Mouse (Mus musculus) liver, postnatal 0 days (tissue): ENCODE measurements at regions not wholly inside any gene's neighbourhood (a gene's known extent, or its start where the extent isn't known, plus 50 kb on each side); places are given as distances from the start of the nearest gene placed in this dataset.

Source experiments
- ATAC-seq: fragments of 200-750 bp; cut with Nextera tagmentation; 2 replicates; pipeline ENCODE4 v1.8.0; 2017; ENCODE audit warnings: mild to moderate bottlenecking, moderate library complexity
- DNase-seq: peaks from one replicate; pipeline ENCODE4 v3.0.0-alpha.2; 2016
- H3K27ac ChIP-seq: fragments of 300-500 bp; sonication (generic); 2 replicates; pipeline ENCODE4 v1.5.1; 2014; ENCODE audit warnings: antibody characterized with exemption, moderate library complexity, mild to moderate bottlenecking, low read depth
- H3K27me3 ChIP-seq: fragments of 300-500 bp; sonication (generic); 2 replicates; pipeline ENCODE4 v1.6.1; 2014; ENCODE audit warnings: low read length, control low read depth, mixed read lengths; ENCODE audit not compliant: insufficient read depth
- H3K36me3 ChIP-seq: fragments of 300-500 bp; sonication (generic); replicated peaks from 2 replicates; pipeline ENCODE4 v1.6.1; 2014; ENCODE audit warnings: mild to moderate bottlenecking, control low read depth, low read length, moderate library complexity, mixed read lengths; ENCODE audit not compliant: insufficient read depth
- H3K4me1 ChIP-seq: fragments of 300-500 bp; sonication (generic); 2 replicates; pipeline ENCODE4 v1.6.1; 2014; ENCODE audit warnings: antibody characterized with exemption, mild to moderate bottlenecking, control low read depth; ENCODE audit not compliant: insufficient read depth
- H3K4me2 ChIP-seq: fragments of 300-500 bp; sonication (generic); 2 replicates; pipeline ENCODE4 v1.6.1; 2014; ENCODE audit warnings: low read depth, mild to moderate bottlenecking, low read length, moderate library complexity, mixed read lengths
- H3K4me3 ChIP-seq: fragments of 300-500 bp; sonication (generic); 2 replicates; pipeline ENCODE4 v1.5.1; 2014; ENCODE audit warnings: low read depth, low read length
- H3K9ac ChIP-seq: fragments of 300-500 bp; sonication (generic); replicated peaks from 2 replicates; pipeline ENCODE4 v1.6.1; 2014; ENCODE audit warnings: mild to moderate bottlenecking, moderate library complexity
- H3K9me3 ChIP-seq: fragments of 300-500 bp; sonication (generic); 2 replicates; pipeline ENCODE4 v1.6.1; 2016; ENCODE audit warnings: mild to moderate bottlenecking, control low read depth, low read length, mixed read lengths
- CTCF ChIP-seq: sonication (generic); IDR thresholded peaks from 2 replicates; pipeline ENCODE4 v1.5.1; 2016; ENCODE audit warnings: antibody characterized with exemption, low read depth
- EP300 ChIP-seq: IDR thresholded peaks from 2 replicates; pipeline ENCODE4 v1.6.1; 2016; ENCODE audit warnings: antibody characterized with exemption, low read depth, mild to moderate bottlenecking
- WGBS: fragments of 180-500 bp; shearing (Covaris S2); extraction: QIAGEN DNeasy Blood & Tissue Kit; methylation state at CpG from one replicate; pipeline ENCODE4 v1.1.7; 2014; ENCODE audit not compliant: insufficient replicate concordance; 5-methylcytosine and 5-hydroxymethylcytosine counted together

DNA sequence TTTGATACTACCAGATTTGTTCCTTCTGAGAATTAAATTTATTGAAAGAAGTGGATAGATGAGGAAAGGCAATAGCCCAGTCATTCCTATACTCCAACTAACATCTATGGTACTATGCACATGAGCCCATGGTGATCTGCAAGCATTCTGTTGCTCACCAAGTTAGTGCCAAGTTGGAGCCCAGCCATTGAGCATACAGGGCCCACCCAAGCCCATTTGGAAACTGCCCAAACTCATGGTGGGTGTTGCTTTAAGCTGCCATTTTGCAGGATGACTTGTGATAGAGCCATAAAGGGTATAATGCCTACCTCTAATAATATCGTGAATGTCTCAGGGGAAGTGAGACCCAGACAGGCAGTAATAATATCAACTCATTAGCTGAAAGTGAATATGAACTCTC, 294.2 kb upstream of the Nrp1 start:
- Histone ChIP-seq H3K4me1 (no peaks in the 10 kb centered on the region), H3K4me2 (no peak overlapping the region), H3K36me3 (no peaks in the 10 kb centered on the region), H3K9ac (no peak overlapping the region), H3K27me3 (no peaks in the 10 kb centered on the region), H3K4me3 (no peak overlapping the region), H3K27ac (no peak overlapping the region), H3K9me3 (no peaks in the 10 kb centered on the region)
- DNase-seq (no peak), ATAC-seq (no peak)
- TF ChIP-seq CTCF (no peak), EP300 (no peak)
- WGBS = 85% methylated on average over 1 of the region's 1 CpGs

DNA sequence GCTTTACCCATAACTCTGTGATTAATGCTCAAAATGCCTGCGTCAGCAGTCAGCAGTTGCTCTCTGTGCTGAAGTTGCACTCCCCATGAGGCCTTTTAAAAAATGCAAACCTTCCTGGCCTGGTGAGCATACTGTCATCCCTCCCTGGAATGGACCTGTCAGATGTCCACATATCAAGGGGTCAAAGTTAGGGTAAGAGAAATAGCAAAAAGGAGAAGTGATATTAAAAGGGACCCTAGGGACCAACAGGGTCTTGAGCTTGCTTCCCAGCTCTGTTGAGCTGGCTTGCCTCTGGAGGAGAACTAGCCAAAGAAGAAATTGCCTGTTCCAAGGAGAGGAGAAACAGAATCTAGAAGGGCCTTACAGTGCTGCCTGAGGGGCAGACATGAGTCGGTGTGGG, 293.3 kb upstream of the Nrp1 start:
- Histone ChIP-seq H3K36me3 (no peaks in the 10 kb centered on the region), H3K9ac (no peak overlapping the region), H3K4me3 (no peak overlapping the region), H3K4me2 (no peak overlapping the region), H3K4me1 (no peaks in the 10 kb centered on the region), H3K9me3 (no peaks in the 10 kb centered on the region), H3K27me3 (no peaks in the 10 kb centered on the region), H3K27ac (no peak overlapping the region)
- TF ChIP-seq EP300 (no peak), CTCF (no peak)
- DNase-seq (no peak), ATAC-seq (no peak)
- 70% methylated on average over 2 of the region's 2 CpGs for WGBS

DNA sequence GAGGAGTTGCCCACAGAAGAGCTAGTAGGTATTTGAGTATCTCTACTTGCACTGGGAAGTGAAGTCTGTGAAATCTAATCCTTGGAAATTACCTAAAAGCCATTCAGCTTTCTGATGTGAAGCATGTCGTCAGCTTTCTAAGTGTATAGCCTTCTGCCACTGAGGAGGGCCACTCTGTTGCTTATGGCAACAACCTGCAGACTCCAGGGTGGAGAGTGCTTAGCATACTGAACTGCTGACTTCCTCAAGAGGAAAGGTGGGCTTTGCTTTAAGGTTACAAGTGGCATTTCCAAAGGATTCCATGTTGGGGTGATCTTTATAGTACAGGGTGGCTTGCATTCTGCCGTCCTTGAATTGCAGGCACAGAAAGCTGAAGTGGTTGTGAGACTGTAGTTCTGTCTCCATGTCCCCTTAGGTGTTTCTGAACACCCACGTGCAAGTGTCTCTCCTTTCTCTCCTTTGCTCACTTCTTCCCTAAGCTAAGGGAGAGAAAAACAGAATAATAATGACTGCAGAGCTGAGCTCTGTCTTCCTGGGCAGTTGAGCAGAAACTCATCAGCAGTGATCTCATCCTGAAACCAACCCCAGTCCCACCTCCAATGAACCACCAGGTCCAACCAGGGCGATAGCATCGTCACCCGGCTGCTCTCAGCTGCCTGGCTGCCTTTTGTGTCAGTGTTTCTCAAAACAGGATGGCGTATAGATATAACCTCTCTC, 292.3 kb upstream of the Nrp1 start:
- 63% methylated on average over 7 of the region's 7 CpGs for WGBS
- no peak for TF ChIP-seq EP300
- TF ChIP-seq CTCF = no peak
- no peak for ATAC-seq
- no peak overlapping the region for H3K4me3 ChIP-seq
- no peak overlapping the region for H3K4me2 ChIP-seq
- no peaks in the 10 kb centered on the region for H3K9me3 ChIP-seq
- H3K9ac ChIP-seq = no peak overlapping the region
- no peak overlapping the region for H3K27ac ChIP-seq
- no peaks in the 10 kb centered on the region for H3K27me3 ChIP-seq
- no peak for DNase-seq
- H3K4me1 ChIP-seq = no peaks in the 10 kb centered on the region
- no peaks in the 10 kb centered on the region for H3K36me3 ChIP-seq

DNA sequence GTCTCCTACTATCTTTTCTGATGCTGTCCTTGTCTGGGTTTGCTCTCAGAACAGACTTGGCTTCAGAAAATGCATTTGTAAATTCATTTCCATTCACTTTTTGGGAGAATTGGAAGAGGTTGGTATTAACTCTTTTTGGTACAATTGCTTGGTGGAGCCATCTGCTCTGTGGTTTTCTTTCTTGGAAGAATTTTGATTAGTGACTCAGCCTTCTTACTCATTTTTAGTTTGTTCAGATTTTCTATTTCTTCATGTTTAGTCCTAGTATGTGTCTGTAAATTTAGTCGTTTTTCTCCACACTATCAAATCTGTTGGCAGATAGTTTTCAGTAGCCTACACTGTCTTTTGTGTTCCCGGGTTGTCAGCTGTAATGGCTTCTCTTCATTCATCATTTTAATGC, 288.7 kb upstream of the Nrp1 start:
- Histone ChIP-seq H3K9me3 (no peaks in the 10 kb centered on the region), H3K4me2 (no peak overlapping the region), H3K27ac (no peak overlapping the region), H3K4me1 (no peaks in the 10 kb centered on the region), H3K4me3 (no peak overlapping the region), H3K9ac (no peak overlapping the region), H3K36me3 (no peaks in the 10 kb centered on the region), H3K27me3 (no peaks in the 10 kb centered on the region)
- no peak for TF ChIP-seq EP300
- TF ChIP-seq CTCF = no peak
- ATAC-seq (no peak), DNase-seq (no peak)
- 68% methylated on average over 2 of the region's 2 CpGs for WGBS

DNA sequence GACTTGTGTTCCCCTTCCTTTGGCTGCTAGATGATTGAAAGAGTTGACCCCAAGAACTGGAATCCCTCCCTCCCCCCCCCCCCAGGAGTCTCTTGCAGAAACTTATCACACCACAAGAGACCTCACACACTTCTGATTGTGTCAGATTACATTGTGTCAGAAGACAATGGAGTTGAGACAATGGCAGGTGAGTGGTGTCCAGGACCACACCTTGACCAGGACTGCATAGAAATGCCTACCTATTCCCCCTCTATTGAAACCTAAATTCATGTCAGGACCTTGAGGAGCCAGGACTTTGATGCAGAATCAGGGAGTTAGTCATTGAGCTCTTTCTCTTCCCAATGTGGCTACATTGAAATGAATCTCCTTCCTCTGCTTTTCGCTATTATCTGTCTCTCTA, 282.8 kb upstream of the Nrp1 start:
- no peaks in the 10 kb centered on the region for H3K36me3 ChIP-seq
- 72% methylated on average over 1 of the region's 1 CpGs for WGBS
- DNase-seq = no peak
- H3K27ac ChIP-seq = no peak overlapping the region
- no peak overlapping the region for H3K4me2 ChIP-seq
- no peaks in the 10 kb centered on the region; the same call in 1 of the 2 replicates for H3K4me1 ChIP-seq
- no peaks in the 10 kb centered on the region for H3K27me3 ChIP-seq
- no peak overlapping the region for H3K4me3 ChIP-seq
- no peak for ATAC-seq
- TF ChIP-seq CTCF = no peak
- TF ChIP-seq EP300 = no peak
- H3K9me3 ChIP-seq = no peaks in the 10 kb centered on the region
- H3K9ac ChIP-seq = no peak overlapping the region

DNA sequence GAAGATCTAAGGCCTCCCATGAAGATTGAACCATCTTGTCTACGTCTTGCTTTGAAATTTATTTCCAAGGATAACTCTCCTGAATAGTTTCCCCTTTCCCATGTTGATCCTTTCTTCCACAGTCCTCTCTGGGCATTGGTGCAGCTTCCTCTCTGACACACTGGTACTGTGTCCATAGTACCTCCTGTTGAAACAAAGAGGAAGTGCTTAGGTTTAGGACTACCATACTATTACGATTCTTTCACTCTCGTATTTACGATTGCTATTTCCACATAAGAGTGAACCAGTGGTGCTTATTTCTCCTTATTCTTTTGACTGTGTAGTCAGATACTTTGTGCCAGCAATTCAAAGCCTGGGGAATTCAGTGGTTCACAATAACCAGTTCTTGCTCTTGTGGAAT, 282.2 kb upstream of the Nrp1 start:
- H3K4me1 ChIP-seq = no peaks in the 10 kb centered on the region; the same call in 1 of the 2 replicates
- DNase-seq (no peak), ATAC-seq (no peak)
- WGBS = 64% methylated on average over 4 of the region's 4 CpGs
- H3K27ac ChIP-seq = no peak overlapping the region
- TF ChIP-seq EP300 (no peak), CTCF (no peak)
- no peaks in the 10 kb centered on the region for H3K36me3 ChIP-seq
- H3K4me2 ChIP-seq = no peak overlapping the region
- H3K27me3 ChIP-seq = no peaks in the 10 kb centered on the region
- H3K4me3 ChIP-seq = no peak overlapping the region
- H3K9ac ChIP-seq = no peak overlapping the region
- H3K9me3 ChIP-seq = no peaks in the 10 kb centered on the region
